Mouse (Mus musculus) heart, embryonic 12.5 days (tissue): Measurements from ENCODE around the gene Arhgap30. TPM values are rescaled to one million over a fixed set of nuclear protein-coding genes. Genes with fewer than 3 reads are reported as not detected.

Experiments used
- ATAC-seq: fragments of 200-750 bp; cut with Nextera tagmentation; 2 replicates; pipeline ENCODE4 v1.8.0; 2017; ENCODE audit warnings: moderate TSS enrichment, moderate library complexity; ENCODE audit not compliant: insufficient number of reproducible peaks, low FRiP score
- H3K27ac ChIP-seq: fragments of 300-500 bp; sonication (generic); 2 replicates; pipeline ENCODE4 v1.5.1; 2016; ENCODE audit warnings: mild to moderate bottlenecking, moderate library complexity; ENCODE audit not compliant: poor library complexity, severe bottlenecking
- H3K27me3 ChIP-seq: fragments of 300-500 bp; sonication (generic); replicated peaks from 2 replicates; pipeline ENCODE4 v1.6.1; 2016; ENCODE audit warnings: mild to moderate bottlenecking, moderate library complexity
- H3K36me3 ChIP-seq: fragments of 300-500 bp; sonication (generic); 2 replicates; pipeline ENCODE4 v1.6.1; 2016; ENCODE audit warnings: mild to moderate bottlenecking, moderate library complexity
- H3K4me1 ChIP-seq: fragments of 300-500 bp; sonication (generic); replicated peaks from 2 replicates; pipeline ENCODE4 v1.6.1; 2016; ENCODE audit warnings: mild to moderate bottlenecking
- H3K4me2 ChIP-seq: fragments of 300-500 bp; sonication (generic); 2 replicates; pipeline ENCODE4 v1.6.1; 2016; ENCODE audit warnings: mild to moderate bottlenecking, moderate library complexity
- H3K4me3 ChIP-seq: fragments of 300-500 bp; sonication (generic); 2 replicates; pipeline ENCODE4 v1.5.1; 2016; ENCODE audit warnings: mild to moderate bottlenecking
- H3K9ac ChIP-seq: fragments of 300-500 bp; sonication (generic); 2 replicates; pipeline ENCODE4 v1.6.1; 2016; ENCODE audit warnings: mild to moderate bottlenecking, moderate library complexity
- H3K9me3 ChIP-seq: fragments of 300-500 bp; sonication (generic); replicated peaks from 2 replicates; pipeline ENCODE4 v1.6.1; 2016; ENCODE audit warnings: mild to moderate bottlenecking, moderate library complexity
- WGBS: fragments of 180-500 bp; shearing (Covaris S2); methylation state at CpG from one replicate; pipeline ENCODE4 v1.1.7; 2016; 5-methylcytosine and 5-hydroxymethylcytosine counted together
- polyA plus RNA-seq: library from polyadenylated mRNA; unstranded; fragments of >200 nt; fragmentation: Nextera tagmentation; extraction: Ambion mirVana; gene quantifications from 2 replicates; pipeline ENCODE4 v1.2.1, GENCODE M21; 2016

Arhgap30 gene
- polyA plus RNA-seq, 1 experiment from 2014 or later, result 0.68 TPM

DNA sequence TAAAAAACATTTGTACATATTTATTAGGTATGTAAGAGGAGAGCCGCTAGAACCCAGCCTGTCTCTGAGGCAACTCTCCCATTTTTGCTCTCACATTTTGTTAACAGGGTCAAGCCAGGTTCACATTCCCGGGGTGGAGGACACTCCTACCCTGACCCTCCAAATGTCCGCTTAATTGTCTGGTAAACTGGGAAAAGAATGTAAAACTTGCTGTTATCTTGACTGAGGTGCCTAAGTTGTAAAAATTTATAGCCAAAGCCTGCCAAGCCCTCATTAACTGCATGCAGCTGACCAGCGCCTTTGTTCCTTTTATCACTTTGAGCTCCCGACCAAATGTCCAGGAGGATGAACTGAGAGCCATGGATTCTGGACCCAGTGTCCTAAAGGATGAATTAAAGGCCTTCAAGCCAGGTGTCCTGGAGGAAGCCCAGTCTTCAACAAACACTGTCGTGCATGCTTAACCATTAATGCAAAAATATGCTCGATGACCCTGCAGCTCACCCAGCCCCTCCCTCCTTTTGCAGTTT is 46.6 kb downstream of the Arhgap30 start:
- Histone ChIP-seq H3K27me3 (no peaks in the 10 kb centered on the region), H3K27ac (no peak overlapping the region), H3K9me3 (no peaks in the 10 kb centered on the region), H3K4me3 (no peak overlapping the region), H3K36me3 (no peaks in the 10 kb centered on the region), H3K4me1 (peaks cover 22% of the 10 kb centered on the region), H3K9ac (no peak overlapping the region), H3K4me2 (no peak overlapping the region)
- WGBS, result 48% methylated on average over 7 of the region's 7 CpGs
- no peak for ATAC-seq

- H3K9ac ChIP-seq, result no peak overlapping the region
- H3K27ac ChIP-seq, result no peak overlapping the region
- no peak overlapping the region for H3K4me2 ChIP-seq
- no peaks in the 10 kb centered on the region for H3K9me3 ChIP-seq
- WGBS, result 60% methylated on average over 1 of the region's 1 CpGs
- H3K4me3 ChIP-seq, result no peak overlapping the region
- ATAC-seq, result no peak
- no peaks in the 10 kb centered on the region for H3K27me3 ChIP-seq
- no peaks in the 10 kb centered on the region for H3K36me3 ChIP-seq
- peaks cover 28% of the 10 kb centered on the region for H3K4me1 ChIP-seq
Observed at GRCm38 (mm10) chr1:171435974-171436373, 47.2 kb downstream of the Arhgap30 start.

GRCm38 (mm10) chr1:171437264-171438013 is 48.7 kb downstream of the Arhgap30 start, which contains the start of gene F11r:
Gene F11r (plus strand): TSS chr1:171437535.
- ATAC-seq, result peak; percentile 75
- 1% methylated on average over 46 of the region's 46 CpGs for WGBS
- no peaks in the 10 kb centered on the region for H3K9me3 ChIP-seq
- H3K36me3 ChIP-seq, result no peaks in the 10 kb centered on the region
- no peaks in the 10 kb centered on the region for H3K27me3 ChIP-seq
- H3K9ac ChIP-seq, result peak within 1 kb of the TSS; percentile 76
- peak within 1 kb of the TSS; percentile 66 for H3K4me3 ChIP-seq
- peaks cover 43% of the 10 kb centered on the region for H3K4me1 ChIP-seq
- peak within 1 kb of the TSS; percentile 85 for H3K27ac ChIP-seq
- peak within 1 kb of the TSS; percentile 69 for H3K4me2 ChIP-seq

- H3K4me2 ChIP-seq, result peak overlapping the region; percentile 69
- H3K27me3 ChIP-seq, result no peaks in the 10 kb centered on the region
- peaks cover 47% of the 10 kb centered on the region for H3K4me1 ChIP-seq
- peak overlapping the region; percentile 85 for H3K27ac ChIP-seq
- H3K36me3 ChIP-seq, result no peaks in the 10 kb centered on the region
- H3K4me3 ChIP-seq, result peak overlapping the region; percentile 66
- H3K9ac ChIP-seq, result peak overlapping the region; percentile 76
- H3K9me3 ChIP-seq, result no peaks in the 10 kb centered on the region
- no peak for ATAC-seq
- under 1% methylated on average over 18 of the region's 18 CpGs for WGBS
Observed at GRCm38 (mm10) chr1:171438014-171438670, 49.4 kb downstream of the Arhgap30 start.

DNA sequence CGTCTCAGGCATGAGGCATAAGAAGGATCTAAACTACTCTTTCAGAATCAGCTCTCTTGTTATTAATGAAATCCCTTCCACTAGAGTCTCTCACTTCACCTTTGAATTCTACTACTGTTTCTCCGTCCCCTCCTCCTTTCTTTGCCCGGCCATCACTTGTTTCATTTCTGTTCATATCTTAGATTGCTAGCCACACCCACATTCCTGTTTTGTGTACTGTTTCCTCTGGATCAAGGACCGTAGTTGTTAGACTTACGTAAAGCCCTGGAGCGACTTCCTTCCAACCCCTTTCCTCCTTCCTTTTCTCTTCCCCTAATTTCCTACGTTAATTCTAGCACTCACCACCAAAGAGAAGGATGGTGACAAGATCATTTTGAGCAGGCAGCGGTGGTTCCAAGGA is 50.3 kb downstream of the Arhgap30 start:
- H3K4me3 ChIP-seq, result peak overlapping the region; percentile 66
- peak overlapping the region; percentile 69 for H3K4me2 ChIP-seq
- ATAC-seq, result no peak
- H3K9me3 ChIP-seq, result peaks cover 4% of the 10 kb centered on the region
- peak overlapping the region; percentile 64 for H3K9ac ChIP-seq
- peaks cover 47% of the 10 kb centered on the region for H3K4me1 ChIP-seq
- WGBS, result 10% methylated on average over 8 of the region's 8 CpGs
- H3K36me3 ChIP-seq, result peaks cover 4% of the 10 kb centered on the region; the same call in 1 of the 2 replicates
- peak overlapping the region; percentile 85 for H3K27ac ChIP-seq
- no peaks in the 10 kb centered on the region for H3K27me3 ChIP-seq

DNA sequence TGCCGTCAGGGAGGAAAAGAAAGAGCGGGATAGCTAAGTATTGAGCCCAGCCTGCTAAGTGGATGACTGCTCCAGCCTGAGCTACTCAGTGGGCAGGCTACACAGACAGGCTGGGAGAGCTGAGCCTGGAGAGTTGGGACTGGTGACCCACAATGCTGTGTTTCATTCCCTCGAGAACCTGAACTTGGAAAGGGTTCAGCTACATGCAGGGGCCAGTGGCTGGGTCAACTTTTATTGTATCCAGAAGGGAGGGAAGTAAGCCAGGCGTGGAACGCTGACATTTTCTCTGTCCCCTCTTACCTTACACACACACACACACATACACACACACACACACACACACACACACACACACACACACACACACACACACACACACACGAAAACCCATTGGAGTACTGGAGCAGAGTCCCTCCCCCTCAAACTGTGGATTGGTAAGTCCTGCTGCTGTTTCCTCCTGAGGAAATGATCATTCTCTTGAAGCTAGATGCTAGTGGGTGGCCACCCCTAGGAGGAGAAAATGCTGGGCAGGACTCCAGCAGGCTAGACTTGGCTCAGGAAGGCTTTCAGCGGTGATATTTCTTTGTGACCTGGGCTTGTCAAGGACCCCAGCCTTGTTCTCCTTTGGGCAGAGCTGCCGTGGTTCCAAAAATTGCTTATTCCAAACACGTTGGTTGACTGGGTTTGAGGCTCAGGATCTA is 51.4 kb downstream of the Arhgap30 start:
- peak; percentile 49; the same call in 1 of the 2 replicates for ATAC-seq
- Histone ChIP-seq H3K27me3 (no peaks in the 10 kb centered on the region), H3K36me3 (peaks cover 4% of the 10 kb centered on the region; the same call in 1 of the 2 replicates), H3K4me2 (peak overlapping the region; percentile 69), H3K27ac (peak overlapping the region; percentile 85), H3K4me1 (peaks cover 47% of the 10 kb centered on the region), H3K9ac (peak overlapping the region; percentile 53; the same call in 1 of the 2 replicates), H3K9me3 (peaks cover 5% of the 10 kb centered on the region), H3K4me3 (peak overlapping the region; percentile 66)
- 43% methylated on average over 9 of the region's 9 CpGs for WGBS

DNA sequence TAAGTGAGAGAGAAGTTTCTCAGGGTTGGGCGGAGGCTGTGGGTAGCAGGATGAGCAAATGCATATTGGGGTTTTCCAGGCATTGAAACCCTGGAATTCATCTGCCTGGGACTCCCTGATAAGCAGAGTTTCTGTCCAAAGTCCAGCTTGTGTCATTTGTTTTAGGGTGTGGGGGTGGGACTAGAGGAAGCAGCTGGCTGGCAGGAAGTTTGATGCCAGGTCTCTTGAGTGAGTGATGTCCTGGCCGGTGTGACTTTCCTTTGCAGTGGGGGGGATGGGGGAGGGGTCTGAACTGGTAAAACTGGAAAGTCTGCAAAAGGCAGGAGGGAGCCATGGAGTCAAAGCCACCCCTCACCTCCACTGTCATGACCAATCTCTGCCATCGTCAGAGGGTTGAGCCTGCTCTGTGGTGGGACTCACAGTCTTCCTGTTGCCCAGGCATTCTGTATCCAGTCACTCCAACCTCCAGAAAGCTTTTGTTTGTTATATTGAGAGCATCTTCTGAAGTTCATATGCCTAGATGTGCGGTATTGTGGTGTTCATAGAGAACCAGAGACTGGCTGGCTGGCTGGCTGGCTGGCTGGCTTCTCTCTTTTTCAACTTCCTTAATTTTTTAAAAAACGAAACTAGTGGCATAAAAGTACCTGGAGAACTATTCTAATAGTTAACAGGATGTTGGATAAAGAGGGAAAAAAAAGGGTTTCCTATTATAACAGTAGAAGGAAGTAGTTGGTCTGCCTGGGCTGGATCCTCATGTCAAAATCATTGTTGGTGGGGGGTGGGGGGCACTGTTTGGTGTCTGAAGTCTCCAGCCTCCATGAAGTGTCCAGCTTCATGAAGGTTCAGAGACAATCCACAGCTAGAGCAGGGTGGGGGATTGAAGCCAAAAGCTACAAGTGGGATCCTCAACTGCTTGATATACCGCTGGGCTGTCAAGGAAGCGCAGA is 53.0 kb downstream of the Arhgap30 start:
- Histone ChIP-seq H3K4me2 (peak overlapping the region; percentile 69), H3K36me3 (peaks cover 4% of the 10 kb centered on the region; the same call in 1 of the 2 replicates), H3K27ac (peak overlapping the region; percentile 86), H3K27me3 (no peaks in the 10 kb centered on the region), H3K9ac (0 out of 2 replicates have a peak overlapping the region, but pooled peaks have one; percentile 40), H3K4me1 (peaks cover 54% of the 10 kb centered on the region), H3K4me3 (no peak overlapping the region), H3K9me3 (peaks cover 5% of the 10 kb centered on the region)
- 37% methylated on average over 7 of the region's 7 CpGs for WGBS
- ATAC-seq, result 0 out of 2 replicates have a peak, but pooled peaks have one; percentile 37

DNA sequence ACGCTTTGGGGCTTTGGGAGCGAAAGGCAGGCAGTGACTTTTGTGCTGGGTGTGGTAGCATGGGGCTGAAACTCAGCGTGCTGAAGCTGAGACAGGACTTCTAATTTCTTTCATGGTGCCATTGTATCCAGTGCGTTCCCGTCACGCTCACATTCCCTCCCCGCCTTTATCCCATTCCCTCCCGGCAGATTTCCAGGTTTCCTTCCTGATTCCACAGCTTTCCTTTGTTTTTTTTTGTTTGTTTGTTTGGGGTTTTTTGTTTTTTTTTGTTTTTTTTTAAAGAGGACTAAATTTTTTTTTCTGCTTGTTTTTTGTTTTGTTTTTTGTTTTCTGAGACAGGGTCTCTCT is 53.6 kb downstream of the Arhgap30 start:
- H3K36me3 ChIP-seq, result peaks cover 4% of the 10 kb centered on the region; the same call in 1 of the 2 replicates
- H3K9ac ChIP-seq, result no peak overlapping the region
- 51% methylated on average over 8 of the region's 8 CpGs for WGBS
- peak overlapping the region; percentile 69 for H3K4me2 ChIP-seq
- no peaks in the 10 kb centered on the region for H3K27me3 ChIP-seq
- no peak overlapping the region for H3K4me3 ChIP-seq
- H3K9me3 ChIP-seq, result peaks cover 5% of the 10 kb centered on the region
- peak overlapping the region; percentile 86 for H3K27ac ChIP-seq
- no peak for ATAC-seq
- H3K4me1 ChIP-seq, result peaks cover 56% of the 10 kb centered on the region

DNA sequence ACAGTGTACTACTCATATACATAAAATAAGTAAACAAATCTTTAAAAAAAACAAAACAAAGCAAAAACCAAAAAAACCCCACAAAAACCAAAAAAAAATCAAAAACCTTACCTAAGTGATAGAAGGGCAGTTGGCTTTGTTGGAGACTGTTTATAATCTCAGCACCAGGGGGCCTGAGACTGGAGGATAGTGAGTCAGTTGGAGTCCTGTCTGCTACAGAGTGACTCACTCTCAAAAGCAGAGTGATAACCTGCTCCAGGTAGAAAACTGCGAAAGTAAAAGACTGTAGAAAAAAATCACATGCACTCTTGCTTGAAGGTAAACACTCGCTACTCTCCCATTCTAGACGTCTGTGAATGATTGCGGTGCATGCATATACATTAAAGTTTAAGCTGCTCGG is 56.3 kb downstream of the Arhgap30 start:
- Histone ChIP-seq H3K4me1 (peaks cover 51% of the 10 kb centered on the region), H3K27ac (no peak overlapping the region), H3K9me3 (peaks cover 5% of the 10 kb centered on the region), H3K4me2 (no peak overlapping the region), H3K9ac (no peak overlapping the region), H3K36me3 (peaks cover 4% of the 10 kb centered on the region; the same call in 1 of the 2 replicates), H3K27me3 (no peaks in the 10 kb centered on the region), H3K4me3 (no peak overlapping the region)
- ATAC-seq, result no peak
- 85% methylated on average over 5 of the region's 5 CpGs for WGBS

DNA sequence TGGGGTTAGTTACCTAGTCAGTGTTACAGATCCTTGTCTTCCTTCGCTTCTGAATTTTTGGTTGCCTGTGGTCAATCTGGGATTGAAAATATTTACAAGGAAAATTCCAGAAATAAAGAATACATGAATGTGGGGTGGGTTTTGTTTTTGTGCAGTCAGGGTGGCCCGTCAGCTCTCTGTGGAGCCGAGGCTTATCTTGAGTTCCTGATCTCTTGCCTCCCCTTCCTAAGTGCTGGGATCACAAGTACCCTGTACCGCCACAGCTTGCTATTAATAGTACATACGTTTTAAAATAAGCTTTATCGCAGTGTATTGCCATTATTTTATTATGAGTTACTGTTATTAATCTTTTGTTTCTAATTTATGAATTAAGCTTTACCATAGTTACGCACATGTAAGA is 58.1 kb downstream of the Arhgap30 start:
- H3K4me1 ChIP-seq, result peaks cover 34% of the 10 kb centered on the region
- peaks cover 4% of the 10 kb centered on the region; the same call in 1 of the 2 replicates for H3K36me3 ChIP-seq
- peak overlapping the region; percentile 59; the same call in 1 of the 2 replicates for H3K9ac ChIP-seq
- peaks cover 5% of the 10 kb centered on the region for H3K9me3 ChIP-seq
- no peak overlapping the region for H3K4me3 ChIP-seq
- WGBS, result 32% methylated on average over 7 of the region's 7 CpGs
- H3K4me2 ChIP-seq, result peak overlapping the region; percentile 52
- H3K27ac ChIP-seq, result peak overlapping the region; percentile 49; the same call in 1 of the 2 replicates
- no peaks in the 10 kb centered on the region for H3K27me3 ChIP-seq
- no peak for ATAC-seq
